Mouse (Mus musculus) heart, postnatal 0 days (tissue): Measurements from ENCODE around the gene Gm28038. TPM values are rescaled to one million over a fixed set of nuclear protein-coding genes. Genes with fewer than 3 reads are reported as not detected.

Experiments used
- ATAC-seq: fragments of 200-750 bp; cut with Nextera tagmentation; 2 replicates; pipeline ENCODE4 v1.8.0; 2017; ENCODE audit warnings: low read depth, moderate number of reproducible peaks, moderate library complexity; ENCODE audit not compliant: insufficient read depth
- DNase-seq: peaks from one replicate; pipeline ENCODE4 v3.0.0-alpha.2; 2016; ENCODE audit warnings: low spot score
- H3K27ac ChIP-seq: fragments of 300-500 bp; sonication (generic); 2 replicates; pipeline ENCODE4 v1.5.1; 2014; ENCODE audit warnings: low read depth, mild to moderate bottlenecking
- H3K27me3 ChIP-seq: fragments of 300-500 bp; sonication (generic); 2 replicates; pipeline ENCODE4 v1.6.1; 2014; ENCODE audit warnings: low read length, mixed read lengths; ENCODE audit not compliant: control insufficient read depth, insufficient read depth
- H3K36me3 ChIP-seq: fragments of 300-500 bp; sonication (generic); replicated peaks from 2 replicates; pipeline ENCODE4 v1.6.1; 2014; ENCODE audit warnings: low read length, mixed read lengths; ENCODE audit not compliant: control insufficient read depth, insufficient read depth
- H3K4me1 ChIP-seq: fragments of 300-500 bp; sonication (generic); 2 replicates; pipeline ENCODE4 v1.6.1; 2014; ENCODE audit warnings: antibody characterized with exemption; ENCODE audit not compliant: control insufficient read depth, insufficient read depth
- H3K4me2 ChIP-seq: fragments of 300-500 bp; sonication (generic); 2 replicates; pipeline ENCODE4 v1.6.1; 2014; ENCODE audit warnings: low read depth, mild to moderate bottlenecking, low read length, moderate library complexity
- H3K4me3 ChIP-seq: fragments of 300-500 bp; sonication (generic); 2 replicates; pipeline ENCODE4 v1.5.1; 2014; ENCODE audit warnings: low read depth, low read length
- H3K9ac ChIP-seq: fragments of 300-500 bp; sonication (generic); replicated peaks from 2 replicates; pipeline ENCODE4 v1.6.1; 2014; ENCODE audit warnings: low read depth, low read length, mixed read lengths
- H3K9me3 ChIP-seq: fragments of 300-500 bp; sonication (generic); replicated peaks from 2 replicates; pipeline ENCODE4 v1.6.1; 2016; ENCODE audit warnings: low read length; ENCODE audit not compliant: control insufficient read depth
- CTCF ChIP-seq: IDR thresholded peaks from 2 replicates; pipeline ENCODE4 v1.5.1; 2016; ENCODE audit warnings: antibody characterized with exemption, control low read depth, low read depth
- EP300 ChIP-seq: IDR thresholded peaks from 2 replicates; pipeline ENCODE4 v1.6.1; 2016; ENCODE audit warnings: antibody characterized with exemption, low read depth
- WGBS: fragments of 180-500 bp; shearing (Covaris S2); extraction: QIAGEN DNeasy Blood & Tissue Kit; methylation state at CpG from one replicate; pipeline ENCODE4 v1.1.7; 2014; 5-methylcytosine and 5-hydroxymethylcytosine counted together
- polyA plus RNA-seq: library from polyadenylated mRNA; unstranded; fragments of >200 nt; fragmentation: Nextera tagmentation; extraction: Ambion mirVana; gene quantifications from 2 replicates; pipeline ENCODE4 v1.2.1, GENCODE M21; 2015
- total RNA-seq: library from RNA; depleted of rRNA; stranded (reverse); fragments of >200 nt; gene quantifications from 2 replicates; pipeline ENCODE4 v1.2.3, GENCODE M21; 2014; ENCODE audit warnings: low replicate concordance

The Gm28038 gene
- total and polyA plus RNA-seq, 2 experiments from 2014 or later, result not detected

DNA sequence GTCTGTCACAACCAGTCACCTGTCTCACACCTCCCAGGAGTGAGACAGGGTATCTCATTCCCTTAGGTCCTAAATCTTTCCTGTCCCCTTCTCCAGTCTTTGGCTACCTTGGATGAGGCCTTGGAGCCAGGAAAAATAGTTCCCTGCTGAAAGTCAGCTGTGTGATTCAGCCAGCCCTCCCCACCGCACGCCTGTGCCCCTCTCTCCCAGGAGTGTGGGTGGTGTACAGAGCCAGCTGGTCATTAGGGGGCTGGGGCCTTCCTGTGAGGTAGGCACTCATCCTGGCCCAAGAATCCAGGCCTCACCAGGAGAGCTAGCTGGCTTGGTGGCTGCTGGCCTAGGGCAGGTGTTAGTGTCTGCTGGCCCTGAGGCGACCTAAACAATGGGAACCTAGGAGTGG is 28.3 kb upstream of the Gm28038 start:
- no peak for DNase-seq
- H3K4me3 ChIP-seq, result no peak overlapping the region
- H3K9ac ChIP-seq, result no peak overlapping the region
- no peak overlapping the region for H3K4me2 ChIP-seq
- peaks cover 12% of the 10 kb centered on the region for H3K4me1 ChIP-seq
- H3K27ac ChIP-seq, result no peak overlapping the region
- no peaks in the 10 kb centered on the region for H3K27me3 ChIP-seq
- no peak for ATAC-seq
- H3K9me3 ChIP-seq, result no peaks in the 10 kb centered on the region
- 62% methylated on average over 3 of the region's 3 CpGs for WGBS
- peaks cover 72% of the 10 kb centered on the region for H3K36me3 ChIP-seq
- TF ChIP-seq CTCF (no peak), EP300 (no peak)

DNA sequence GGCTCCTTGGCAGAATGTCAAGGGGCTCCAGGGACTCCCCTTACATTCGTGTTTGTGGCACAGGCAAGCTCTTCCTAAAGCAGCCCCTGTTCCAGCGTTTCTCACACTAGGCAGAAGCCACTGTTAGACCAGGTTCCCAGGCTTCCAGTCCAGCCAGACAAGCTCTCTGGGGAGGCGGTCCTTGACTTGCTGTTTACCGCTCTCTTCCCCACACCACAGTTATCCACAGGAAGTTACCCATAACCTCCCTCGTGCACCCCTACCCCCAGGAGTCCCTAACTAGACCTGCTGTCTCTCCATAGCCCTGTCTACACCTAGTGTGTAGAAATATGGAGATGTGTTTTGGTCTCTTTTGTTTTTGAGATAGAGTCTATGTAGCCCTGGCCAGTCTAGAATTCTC is 27.0 kb upstream of the Gm28038 start:
- Histone ChIP-seq H3K4me3 (no peak overlapping the region), H3K27ac (no peak overlapping the region), H3K27me3 (no peaks in the 10 kb centered on the region), H3K4me2 (no peak overlapping the region), H3K4me1 (peaks cover 23% of the 10 kb centered on the region), H3K9me3 (no peaks in the 10 kb centered on the region), H3K36me3 (peaks cover 70% of the 10 kb centered on the region), H3K9ac (no peak overlapping the region)
- no peak for TF ChIP-seq CTCF
- no peak for TF ChIP-seq EP300
- ATAC-seq (no peak), DNase-seq (no peak)
- WGBS, result 55% methylated on average over 5 of the region's 5 CpGs

DNA sequence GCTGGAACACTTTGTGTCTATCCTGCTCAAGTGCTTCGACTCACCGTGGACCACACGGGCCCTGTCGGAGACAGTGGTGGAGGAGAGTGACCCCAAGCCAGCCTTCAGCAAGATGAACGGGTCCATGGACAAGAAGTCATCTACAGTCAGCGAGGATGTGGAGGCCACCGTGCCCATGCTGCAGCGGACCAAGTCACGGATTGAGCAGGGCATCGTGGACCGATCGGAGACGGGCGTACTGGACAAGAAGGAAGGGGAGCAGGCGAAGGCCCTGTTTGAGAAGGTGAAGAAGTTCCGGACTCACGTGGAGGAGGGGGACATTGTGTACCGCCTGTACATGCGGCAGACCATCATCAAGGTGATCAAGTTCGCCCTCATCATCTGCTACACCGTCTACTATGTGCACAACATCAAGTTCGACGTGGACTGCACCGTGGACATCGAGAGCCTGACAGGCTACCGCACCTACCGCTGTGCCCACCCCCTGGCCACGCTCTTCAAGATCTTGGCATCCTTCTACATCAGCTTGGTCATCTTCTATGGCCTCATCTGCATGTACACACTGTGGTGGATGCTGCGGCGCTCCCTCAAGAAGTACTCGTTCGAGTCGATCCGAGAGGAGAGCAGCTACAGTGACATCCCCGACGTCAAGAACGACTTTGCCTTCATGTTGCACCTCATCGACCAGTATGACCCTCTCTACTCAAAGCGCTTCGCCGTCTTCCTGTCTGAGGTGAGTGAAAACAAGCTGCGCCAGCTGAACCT is 25.0 kb upstream of the Gm28038 start:
- no peak for DNase-seq
- peaks cover 37% of the 10 kb centered on the region for H3K4me1 ChIP-seq
- no peak for ATAC-seq
- 95% methylated on average over 42 of the region's 42 CpGs for WGBS
- no peak overlapping the region for H3K4me3 ChIP-seq
- no peak for TF ChIP-seq EP300
- no peak for TF ChIP-seq CTCF
- no peaks in the 10 kb centered on the region for H3K27me3 ChIP-seq
- peaks cover 61% of the 10 kb centered on the region for H3K36me3 ChIP-seq
- H3K4me2 ChIP-seq, result no peak overlapping the region
- no peaks in the 10 kb centered on the region for H3K9me3 ChIP-seq
- H3K27ac ChIP-seq, result no peak overlapping the region
- no peak overlapping the region for H3K9ac ChIP-seq

DNA sequence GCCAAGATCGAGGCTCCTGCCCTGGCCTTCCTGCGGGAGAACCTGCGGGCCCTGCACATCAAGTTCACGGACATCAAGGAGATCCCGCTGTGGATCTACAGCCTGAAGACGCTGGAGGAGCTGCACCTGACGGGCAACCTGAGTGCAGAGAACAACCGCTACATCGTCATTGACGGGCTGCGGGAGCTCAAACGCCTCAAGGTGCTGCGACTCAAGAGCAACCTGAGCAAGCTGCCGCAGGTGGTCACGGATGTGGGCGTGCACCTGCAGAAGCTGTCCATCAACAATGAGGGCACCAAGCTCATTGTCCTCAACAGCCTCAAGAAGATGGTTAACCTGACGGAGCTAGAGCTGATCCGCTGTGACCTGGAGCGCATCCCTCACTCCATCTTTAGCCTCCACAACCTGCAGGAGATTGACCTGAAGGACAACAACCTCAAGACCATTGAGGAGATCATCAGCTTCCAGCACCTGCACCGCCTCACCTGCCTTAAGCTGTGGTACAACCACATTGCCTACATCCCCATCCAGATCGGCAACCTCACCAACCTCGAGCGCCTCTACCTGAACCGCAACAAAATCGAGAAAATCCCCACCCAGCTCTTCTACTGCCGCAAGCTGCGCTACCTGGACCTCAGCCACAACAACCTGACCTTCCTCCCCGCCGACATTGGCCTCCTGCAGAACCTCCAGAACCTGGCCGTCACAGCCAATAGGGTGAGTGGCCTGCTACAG is 24.1 kb upstream of the Gm28038 start:
- Histone ChIP-seq H3K4me1 (peaks cover 29% of the 10 kb centered on the region), H3K9ac (no peak overlapping the region), H3K4me2 (no peak overlapping the region), H3K27ac (no peak overlapping the region), H3K9me3 (no peaks in the 10 kb centered on the region), H3K27me3 (no peaks in the 10 kb centered on the region), H3K4me3 (no peak overlapping the region), H3K36me3 (peaks cover 71% of the 10 kb centered on the region)
- TF ChIP-seq EP300 (no peak), CTCF (no peak)
- no peak for ATAC-seq
- 94% methylated on average over 30 of the region's 30 CpGs for WGBS
- no peak for DNase-seq

DNA sequence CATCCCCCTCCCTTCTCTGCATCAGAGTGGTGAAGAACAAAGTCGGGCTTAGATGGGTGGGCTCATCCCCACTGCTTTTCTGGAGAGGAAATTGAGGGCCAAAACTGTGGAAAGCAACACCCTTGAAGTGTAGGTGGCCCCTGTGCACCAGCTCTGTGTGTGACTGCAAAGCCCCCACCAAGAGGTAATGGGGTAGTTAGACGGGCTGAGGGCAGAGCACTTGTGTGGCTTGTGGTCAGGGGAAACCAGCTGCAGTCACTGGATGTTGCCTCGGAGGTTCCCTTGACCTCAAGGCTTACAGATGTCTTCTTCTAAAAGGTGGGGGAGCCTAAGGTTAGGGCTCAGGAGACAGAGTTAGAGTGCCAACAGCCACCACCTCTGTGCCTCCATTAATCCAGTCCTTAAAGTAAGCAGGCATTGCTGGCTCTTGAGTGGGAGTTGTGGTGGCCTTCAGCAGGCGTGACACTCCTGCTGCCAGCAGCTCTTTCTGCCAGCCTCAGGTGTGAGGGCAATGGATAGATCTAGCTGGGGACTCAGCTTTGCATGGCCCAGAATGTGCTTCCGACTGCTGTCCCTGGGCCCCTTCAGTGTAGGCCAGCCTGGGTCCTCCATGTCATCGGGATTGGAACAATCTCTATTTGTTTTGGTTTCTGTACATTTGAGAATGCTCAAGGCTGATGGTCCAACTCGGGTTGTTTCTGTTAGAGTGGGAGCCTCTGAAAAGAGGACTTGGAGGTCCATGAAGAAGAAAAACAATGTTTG is 23.0 kb upstream of the Gm28038 start:
- 68% methylated on average over 7 of the region's 7 CpGs for WGBS
- peak overlapping the region; percentile 18; the same call in 1 of the 2 replicates for H3K9ac ChIP-seq
- H3K27me3 ChIP-seq, result no peaks in the 10 kb centered on the region

More for the DNA sequence above, 23.0 kb upstream of the Gm28038 start:
- H3K36me3 ChIP-seq, result peaks cover 69% of the 10 kb centered on the region
- H3K4me3 ChIP-seq, result no peak overlapping the region
- ATAC-seq, result no peak
- H3K4me1 ChIP-seq, result peaks cover 26% of the 10 kb centered on the region
- TF ChIP-seq EP300 (no peak), CTCF (no peak)
- DNase-seq, result no peak
- no peaks in the 10 kb centered on the region for H3K9me3 ChIP-seq
- H3K27ac ChIP-seq, result peak overlapping the region; percentile 88
- no peak overlapping the region for H3K4me2 ChIP-seq
